Mouse (Mus musculus): Measurements from ENCODE around the gene Arhgap25.

Gene Arhgap25

DNA sequence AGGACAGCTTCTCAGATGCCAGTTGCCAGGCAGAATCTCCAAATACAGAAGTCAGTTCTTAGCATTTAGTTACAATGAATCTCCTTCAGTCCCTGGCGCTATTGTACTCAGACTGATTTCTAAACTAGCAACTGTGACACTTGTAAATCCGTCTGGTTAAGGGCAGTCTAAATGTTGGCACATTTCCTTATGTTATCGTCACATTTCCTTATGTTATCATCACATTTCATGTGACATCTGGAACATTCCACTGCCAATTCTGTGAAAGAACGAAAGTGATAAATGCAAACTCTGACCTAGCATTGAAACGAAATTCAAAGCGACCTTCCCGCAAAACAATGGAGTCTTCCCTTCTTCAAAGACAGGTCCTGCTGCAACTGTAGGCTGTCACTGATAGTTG, 87.8 kb downstream of the Arhgap25 start:
- no peak for DNase-seq (ENCODE audit: inconsistent ontology term)

DNA sequence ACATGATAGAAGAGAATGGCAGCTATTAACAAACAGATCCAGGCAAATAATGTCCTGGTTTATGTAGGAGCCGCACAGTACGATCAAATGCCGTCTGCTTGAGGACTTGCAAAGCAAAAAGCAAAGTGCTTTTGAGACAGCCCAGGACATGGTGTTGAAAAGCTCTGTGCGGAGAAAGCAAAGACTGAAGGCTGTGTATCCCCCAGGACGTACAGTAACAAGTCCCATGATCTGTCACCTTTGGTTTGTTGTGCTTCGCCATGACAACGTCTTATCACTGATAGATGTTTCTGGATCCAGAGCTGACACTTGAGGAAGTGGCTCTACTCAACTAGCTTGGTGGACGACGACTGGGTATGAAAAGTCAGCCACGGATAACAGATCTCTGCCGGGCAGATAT, 89.8 kb downstream of the Arhgap25 start:
- DNase-seq (ENCODE audit: inconsistent ontology term), result no peak

DNA sequence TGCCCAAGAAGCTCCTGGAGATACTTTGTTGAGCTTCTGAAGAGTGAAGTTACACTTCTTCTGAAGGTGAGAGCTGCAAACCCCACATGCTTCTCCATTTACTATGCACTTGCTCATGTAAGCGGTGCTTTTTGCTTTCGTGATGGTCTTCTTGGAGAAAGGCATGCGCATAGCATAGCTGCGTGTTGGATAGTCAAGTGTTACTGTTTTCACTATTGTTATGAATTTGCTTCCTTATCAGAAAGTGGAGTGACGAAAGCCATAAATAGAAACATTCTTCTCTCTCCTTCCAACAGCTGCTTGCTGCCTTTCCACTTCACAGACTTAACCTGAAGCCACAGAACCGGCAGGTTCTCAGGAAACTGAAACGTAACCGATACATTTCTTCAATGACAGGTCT, 96.3 kb downstream of the Arhgap25 start:
- no peak for DNase-seq (ENCODE audit: inconsistent ontology term)

DNA sequence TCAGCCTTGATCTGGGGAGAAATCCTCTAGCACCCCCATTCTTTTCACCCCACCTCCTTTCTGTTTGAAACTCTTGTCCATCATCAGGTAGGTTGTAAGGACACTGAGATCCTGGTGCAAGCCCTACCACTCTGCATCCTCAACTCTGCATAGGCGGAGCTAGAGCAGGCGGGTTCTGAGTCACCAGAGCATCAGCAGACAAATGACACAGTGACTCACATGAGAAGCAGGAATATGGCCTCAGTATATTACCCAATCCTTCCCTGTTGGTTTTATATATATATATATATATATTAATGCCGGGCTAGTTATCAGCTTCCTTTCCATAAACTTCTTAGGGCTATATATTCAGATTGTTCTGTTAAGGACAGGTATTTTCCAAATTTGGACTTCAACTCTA, 97.3 kb downstream of the Arhgap25 start:
- no peak for DNase-seq (ENCODE audit: inconsistent ontology term)

DNA sequence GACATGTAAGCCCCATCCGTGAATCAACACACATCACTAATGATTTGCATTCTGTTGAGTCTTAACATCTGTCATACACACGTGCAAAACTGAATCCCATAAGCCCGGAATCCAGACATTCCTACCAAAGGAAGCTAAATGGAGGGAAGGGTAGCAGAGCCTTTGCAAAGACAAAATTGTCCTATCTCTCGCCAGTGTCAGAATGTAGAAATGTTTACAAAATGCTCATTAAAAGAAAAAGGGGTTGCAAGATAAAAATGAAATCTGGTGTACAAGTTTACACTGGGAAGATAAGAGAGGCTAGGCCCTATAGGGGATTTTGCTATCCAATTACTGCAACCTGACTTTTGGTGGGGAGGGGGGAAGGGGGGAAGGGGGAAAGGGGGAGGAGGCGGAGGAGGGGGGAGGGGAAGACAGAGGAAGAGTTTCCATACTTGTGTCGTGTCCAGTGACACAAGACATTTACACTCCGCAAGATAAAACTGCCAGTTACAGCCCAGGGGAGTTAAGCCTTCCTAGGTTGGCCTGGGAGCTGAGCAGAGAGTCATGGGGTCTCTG, 104.5 kb downstream of the Arhgap25 start, which contains the start of gene Bmp10:
TSS of gene Bmp10 (plus strand) at position 508 of the 558 bp plus-strand sequence.
- DNase-seq (ENCODE audit: inconsistent ontology term), result no peak

DNA sequence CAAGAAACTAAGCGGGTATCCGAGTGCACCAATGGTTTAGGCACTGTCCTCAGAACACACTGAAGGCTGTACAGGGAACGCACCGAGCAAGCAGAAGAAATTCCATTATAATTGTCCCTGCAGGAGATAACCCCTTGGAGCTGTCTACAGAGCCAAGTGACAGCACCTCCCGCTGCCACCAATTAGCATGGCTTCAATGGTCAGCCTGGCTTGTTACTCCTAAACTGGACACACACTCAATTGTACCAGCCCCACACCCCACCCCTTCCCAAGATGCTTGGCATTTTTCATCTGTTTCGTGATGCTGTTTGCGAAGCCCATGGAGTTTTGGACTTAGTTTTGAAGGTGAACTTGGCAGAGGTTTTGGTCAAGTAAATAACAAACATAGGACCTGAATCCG, 105.4 kb downstream of the Arhgap25 start:
- peak; percentile 86 for DNase-seq (ENCODE audit: inconsistent ontology term)

DNA sequence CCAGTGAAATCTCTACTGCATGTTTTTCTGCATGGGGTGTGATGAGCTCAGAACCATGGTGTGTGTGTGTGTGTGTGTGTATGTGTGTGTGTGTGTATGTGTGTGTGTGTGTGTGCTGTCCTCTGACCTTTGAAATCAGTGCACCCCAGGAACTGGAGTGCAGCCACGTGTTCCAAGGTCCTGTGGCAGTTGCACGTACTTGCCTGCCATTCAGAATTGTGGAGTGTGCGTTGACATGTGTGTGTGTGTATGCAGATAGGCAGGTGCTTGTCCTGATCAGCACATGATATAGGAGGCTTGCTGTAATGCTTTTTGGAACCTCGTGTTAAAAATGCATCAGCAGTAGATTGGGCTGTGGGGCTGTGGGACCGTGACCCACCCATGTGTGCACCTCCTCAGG, 106.1 kb downstream of the Arhgap25 start:
- no peak for DNase-seq (ENCODE audit: inconsistent ontology term)

DNA sequence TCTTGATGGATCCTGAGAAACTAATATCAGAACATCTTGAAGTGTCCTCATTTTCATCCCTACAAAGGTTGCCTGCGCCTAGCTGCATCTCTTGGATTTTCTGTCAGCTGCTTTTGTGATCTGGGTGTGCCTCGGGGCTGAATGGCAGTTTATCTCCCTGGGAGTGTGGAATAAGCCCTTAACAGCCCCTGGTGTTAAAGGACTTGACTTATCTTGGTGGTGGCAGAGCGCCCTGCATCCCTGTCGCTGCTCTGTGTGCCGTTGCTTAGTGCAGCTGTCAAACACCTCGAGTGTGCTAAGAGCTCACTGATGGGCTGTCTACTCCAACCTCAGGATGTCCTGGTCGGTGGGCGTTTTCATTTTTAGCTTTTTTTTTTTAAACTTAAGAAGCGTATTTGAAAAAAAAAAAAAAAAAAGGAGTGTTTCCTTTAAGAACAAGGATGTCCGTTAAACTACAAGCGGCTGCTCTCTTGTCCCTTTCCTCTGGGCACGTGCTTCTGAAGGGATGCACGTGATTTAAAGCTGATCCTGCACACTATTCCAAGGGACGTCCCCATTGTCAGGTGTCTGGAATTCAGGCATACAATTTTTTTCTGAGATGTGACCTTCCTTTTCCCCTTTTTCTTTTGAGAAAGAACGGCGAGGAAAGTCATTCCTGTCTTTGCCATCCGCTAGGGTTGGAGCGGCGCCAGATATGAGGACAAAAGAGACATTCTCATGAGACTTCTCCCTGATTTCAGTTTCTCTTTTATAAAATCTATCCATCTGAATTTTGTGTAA, 108.8 kb downstream of the Arhgap25 start:
- DNase-seq (ENCODE audit: inconsistent ontology term), result peak; percentile 62

DNA sequence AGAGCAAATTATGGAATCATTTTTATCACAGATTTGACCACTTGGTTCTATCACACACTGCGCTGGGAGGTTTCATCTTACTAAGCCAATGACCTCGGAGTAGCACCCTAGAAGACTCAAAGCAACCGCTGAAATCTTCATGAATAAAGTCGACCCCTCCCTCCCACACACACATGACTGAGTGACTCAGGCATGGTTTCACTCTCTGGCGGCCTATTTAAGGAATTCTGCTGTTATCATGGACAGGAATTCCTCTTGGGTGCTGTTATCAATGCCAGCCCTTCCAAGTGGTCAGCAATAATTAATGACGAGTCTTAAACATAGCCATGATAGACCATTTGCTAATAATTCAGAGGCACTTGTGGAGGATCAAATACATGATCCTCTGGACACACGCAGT, 110.8 kb downstream of the Arhgap25 start:
- DNase-seq (ENCODE audit: inconsistent ontology term), result peak; percentile 11

DNA sequence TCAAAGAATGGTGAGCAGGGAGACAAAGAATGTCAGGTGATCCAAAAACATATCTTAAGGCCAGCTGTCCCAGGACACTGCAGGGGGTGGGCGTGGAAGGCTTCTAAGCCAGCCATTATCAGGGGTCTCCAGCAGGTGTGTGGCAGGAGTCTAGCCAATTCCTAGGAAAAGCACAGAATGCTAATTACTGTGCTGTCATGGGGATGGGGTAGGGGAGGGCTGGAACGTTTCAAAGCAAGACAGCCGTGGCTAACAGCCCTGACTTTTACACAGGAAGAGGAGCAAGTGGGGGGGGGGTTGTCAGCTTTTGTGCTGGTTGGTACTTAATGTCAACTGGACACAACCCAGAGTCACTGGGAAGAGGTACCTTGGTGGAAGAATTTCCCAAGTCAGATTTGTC, 121.0 kb downstream of the Arhgap25 start:
- DNase-seq (ENCODE audit: inconsistent ontology term), result no peak
